Mouse (Mus musculus): Measurements from ENCODE around the gene 4930412O13Rik. TPM values are rescaled to one million over a fixed set of nuclear protein-coding genes. Genes with fewer than 3 reads are reported as not detected.

The 4930412O13Rik gene
- polyA plus RNA-seq, 1 experiment from 2014 or later, result not detected

DNA sequence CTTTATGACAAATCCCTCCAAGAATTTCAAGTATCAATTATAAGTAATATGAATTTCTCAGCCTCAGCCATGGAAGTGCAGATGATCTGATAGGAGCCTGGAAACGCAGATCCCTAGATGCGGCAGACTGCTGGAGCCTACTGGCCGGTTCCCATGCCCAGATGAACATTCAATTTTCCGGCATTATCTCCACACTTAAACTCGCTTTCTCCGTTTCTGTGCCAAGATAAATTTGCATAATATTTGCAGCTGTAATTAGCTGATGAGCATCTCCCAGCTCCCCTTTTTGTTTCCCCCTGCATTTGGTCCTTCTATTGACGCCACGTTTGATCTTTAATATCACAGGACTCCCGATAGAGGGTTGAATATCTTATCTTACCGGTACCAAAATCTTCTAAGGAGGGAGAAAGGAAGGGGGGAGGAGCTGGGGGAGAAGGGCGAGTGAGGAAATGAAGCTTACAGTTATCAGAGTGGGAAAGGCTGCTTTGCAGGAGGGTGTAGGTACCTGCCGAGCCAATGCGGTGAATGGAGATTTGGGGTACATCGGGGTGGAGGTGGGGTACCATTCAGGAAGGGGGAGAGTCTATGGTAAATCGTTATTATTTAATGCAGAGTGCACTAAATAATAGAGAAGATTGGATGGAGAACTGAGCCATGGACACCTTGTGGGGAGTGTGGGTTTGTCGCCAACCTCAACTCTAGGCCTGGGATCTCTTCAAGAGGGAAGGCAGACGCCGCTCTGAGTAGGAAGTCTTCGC is 14.0 kb downstream of the 4930412O13Rik start:
- Histone ChIP-seq H3K27ac (ENCODE audit: low read length) (no peak overlapping the region), H3K36me3 (ENCODE audit: insufficient read depth, low read length) (no peaks in the 10 kb centered on the region), H3K9me3 (ENCODE audit: low read length) (no peaks in the 10 kb centered on the region), H3K4me2 (replicated peaks; ENCODE audit: low read depth, low read length) (no peak overlapping the region), H3K9ac (replicated peaks; ENCODE audit: low read depth) (no peak overlapping the region), H3K27me3 (replicated peaks; ENCODE audit: insufficient read depth, low read length) (peaks cover 74% of the 10 kb centered on the region), H3K4me1 (ENCODE audit: insufficient read depth, low read depth, low read length) (no peaks in the 10 kb centered on the region), H3K4me3 (ENCODE audit: low read depth, low read length) (no peak overlapping the region)
- ATAC-seq (no peak), DNase-seq (ENCODE audit: low spot score) (no peak)
- WGBS, result 5% methylated on average over 19 of the region's 19 CpGs
- TF ChIP-seq CTCF (IDR thresholded peaks at IDR 0.05) (no peak), EP300 (IDR thresholded peaks at IDR 0.05) (no peak)

DNA sequence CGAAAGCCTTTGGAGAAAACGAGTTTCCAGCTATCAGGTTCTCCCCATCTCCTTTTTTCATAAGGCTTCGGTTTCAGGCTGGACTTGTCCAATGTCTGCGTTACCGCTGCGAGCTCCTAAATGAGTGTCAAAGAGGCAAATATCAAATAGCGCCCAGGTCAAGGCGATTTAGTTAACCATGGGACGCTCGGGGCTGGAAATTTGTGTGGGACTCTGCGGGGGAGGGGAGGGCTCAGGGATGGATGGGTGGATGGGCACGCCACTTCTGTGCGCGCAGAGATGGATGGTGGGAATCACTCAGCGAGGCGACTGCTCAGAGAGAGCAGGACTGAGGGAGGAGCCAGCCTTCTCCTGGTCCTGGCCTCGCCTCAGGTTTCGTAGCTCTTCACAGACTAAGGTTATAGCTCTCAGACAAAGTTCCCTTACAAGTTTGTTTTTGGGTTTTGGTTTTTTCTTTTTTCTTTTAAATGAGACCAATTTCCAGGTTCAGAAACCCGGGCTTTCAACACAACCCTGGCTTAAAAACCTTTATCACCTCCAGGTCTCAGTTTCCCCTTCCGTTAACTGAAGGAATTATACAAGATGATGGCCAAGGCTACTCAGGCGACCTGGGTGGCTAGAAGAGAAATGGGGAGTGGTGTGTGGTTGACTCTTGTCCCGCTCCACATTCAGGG is 15.2 kb downstream of the 4930412O13Rik start:
- ATAC-seq (no peak), DNase-seq (ENCODE audit: low spot score) (no peak)
- H3K4me2 ChIP-seq (replicated peaks; ENCODE audit: low read depth, low read length), result no peak overlapping the region
- TF ChIP-seq CTCF (IDR thresholded peaks at IDR 0.05) (no peak), EP300 (IDR thresholded peaks at IDR 0.05) (no peak)
- H3K4me1 ChIP-seq (ENCODE audit: insufficient read depth, low read depth, low read length), result no peaks in the 10 kb centered on the region
- H3K36me3 ChIP-seq (ENCODE audit: insufficient read depth, low read length), result no peaks in the 10 kb centered on the region
- peaks cover 63% of the 10 kb centered on the region for H3K27me3 ChIP-seq (replicated peaks; ENCODE audit: insufficient read depth, low read length)
- H3K9me3 ChIP-seq (ENCODE audit: low read length), result no peaks in the 10 kb centered on the region
- WGBS, result 2% methylated on average over 21 of the region's 22 CpGs
- no peak overlapping the region for H3K4me3 ChIP-seq (ENCODE audit: low read depth, low read length)
- H3K9ac ChIP-seq (replicated peaks; ENCODE audit: low read depth), result no peak overlapping the region
- no peak overlapping the region for H3K27ac ChIP-seq (ENCODE audit: low read length)

DNA sequence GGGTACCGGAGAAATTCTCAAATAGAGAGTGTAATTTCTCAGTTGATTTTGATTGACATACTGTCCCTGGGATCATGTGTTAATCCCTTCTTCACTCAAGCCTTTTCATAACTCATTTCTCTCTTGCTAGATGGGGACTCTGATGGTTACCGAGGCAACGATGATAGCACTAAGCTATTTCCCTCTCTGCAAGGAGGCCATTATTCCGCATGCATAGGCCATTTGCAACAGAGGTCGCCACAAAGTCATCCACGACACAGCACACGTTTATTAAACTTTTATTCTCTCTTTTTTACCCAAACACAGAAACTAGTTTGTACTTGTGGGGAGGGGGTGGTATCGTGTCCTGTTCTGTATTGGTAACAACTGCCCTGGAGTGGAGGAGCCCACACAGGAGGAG is 16.8 kb downstream of the 4930412O13Rik start:
- 13% methylated on average over 8 of the region's 8 CpGs for WGBS
- Histone ChIP-seq H3K9ac (replicated peaks; ENCODE audit: low read depth) (no peak overlapping the region), H3K36me3 (ENCODE audit: insufficient read depth, low read length) (no peaks in the 10 kb centered on the region), H3K4me2 (replicated peaks; ENCODE audit: low read depth, low read length) (no peak overlapping the region), H3K4me1 (ENCODE audit: insufficient read depth, low read depth, low read length) (no peaks in the 10 kb centered on the region), H3K27ac (ENCODE audit: low read length) (no peak overlapping the region), H3K27me3 (replicated peaks; ENCODE audit: insufficient read depth, low read length) (peaks cover 53% of the 10 kb centered on the region), H3K4me3 (ENCODE audit: low read depth, low read length) (no peak overlapping the region), H3K9me3 (ENCODE audit: low read length) (no peaks in the 10 kb centered on the region)
- DNase-seq (ENCODE audit: low spot score), result no peak
- no peak for TF ChIP-seq CTCF (IDR thresholded peaks at IDR 0.05)
- TF ChIP-seq EP300 (IDR thresholded peaks at IDR 0.05), result no peak
- no peak for ATAC-seq

DNA sequence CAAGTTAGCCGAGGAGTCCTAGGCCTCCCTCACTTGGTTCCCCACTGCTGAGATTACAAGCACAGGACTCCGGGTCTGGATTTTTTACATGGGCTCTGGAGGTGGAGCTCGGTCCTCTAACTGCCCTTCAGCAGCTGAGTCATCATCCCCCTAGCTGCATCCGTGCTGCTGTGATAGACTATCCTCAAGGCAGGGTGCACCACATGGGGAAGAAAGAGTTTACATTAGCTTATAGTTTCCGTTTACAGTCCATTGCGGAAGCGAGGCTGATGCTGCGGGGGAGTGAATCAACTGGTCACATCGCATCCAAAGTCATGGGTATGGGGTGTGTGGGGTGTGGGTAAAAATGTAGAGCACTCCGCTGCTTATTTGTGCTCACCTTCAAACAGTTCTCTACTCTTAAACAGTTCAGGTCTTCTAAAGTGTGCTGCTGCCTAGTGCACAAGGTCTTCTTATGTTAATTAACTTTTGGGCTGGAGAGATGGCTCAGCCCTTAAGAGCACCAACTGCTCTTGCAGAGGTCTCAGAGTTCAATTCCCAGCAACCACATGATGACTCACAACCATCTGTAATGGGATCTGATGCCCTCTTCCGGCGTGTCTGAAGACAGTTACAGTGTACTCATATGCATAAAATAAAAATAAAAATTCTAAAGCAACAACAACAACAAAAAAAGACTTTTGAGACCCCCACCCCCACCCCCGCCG is 23.0 kb downstream of the 4930412O13Rik start:
- no peaks in the 10 kb centered on the region for H3K4me1 ChIP-seq (ENCODE audit: insufficient read depth, low read depth, low read length)
- 45% methylated on average over 14 of the region's 14 CpGs for WGBS

DNA sequence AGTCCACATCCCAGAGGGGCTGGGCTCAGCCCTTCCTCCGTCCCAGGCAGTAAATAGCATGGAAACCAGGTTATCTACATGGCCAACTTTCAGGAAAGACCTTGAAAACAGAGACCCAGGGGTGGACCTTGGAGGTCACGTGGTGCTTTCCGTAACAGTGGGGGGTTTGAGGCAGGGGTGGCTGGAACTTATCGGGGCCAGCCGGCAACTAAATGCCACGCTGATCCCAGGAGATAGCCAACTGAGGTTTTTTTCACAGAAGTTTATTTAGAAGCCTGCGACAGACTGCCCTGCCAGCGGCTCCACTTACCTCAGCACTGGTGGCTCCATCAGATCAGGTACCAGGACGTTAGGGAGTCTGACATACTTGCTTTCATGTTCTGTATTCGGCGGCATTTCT is 24.9 kb downstream of the 4930412O13Rik start:
- TF ChIP-seq CTCF (IDR thresholded peaks at IDR 0.05), result no peak
- TF ChIP-seq EP300 (IDR thresholded peaks at IDR 0.05), result no peak
- no peak overlapping the region for H3K27ac ChIP-seq (ENCODE audit: low read length)
- DNase-seq (ENCODE audit: low spot score), result no peak
- peak overlapping the region; percentile 32; the same call in 1 of the 2 replicates for H3K4me2 ChIP-seq (replicated peaks; ENCODE audit: low read depth, low read length)
- no peaks in the 10 kb centered on the region for H3K36me3 ChIP-seq (ENCODE audit: insufficient read depth, low read length)
- 3% methylated on average over 11 of the region's 11 CpGs for WGBS
- no peak for ATAC-seq
- no peak overlapping the region for H3K9ac ChIP-seq (replicated peaks; ENCODE audit: low read depth)
- H3K9me3 ChIP-seq (ENCODE audit: low read length), result no peaks in the 10 kb centered on the region
- no peaks in the 10 kb centered on the region for H3K27me3 ChIP-seq (replicated peaks; ENCODE audit: insufficient read depth, low read length)
- no peak overlapping the region for H3K4me3 ChIP-seq (ENCODE audit: low read depth, low read length)
- H3K4me1 ChIP-seq (ENCODE audit: insufficient read depth, low read depth, low read length), result no peaks in the 10 kb centered on the region

More for the DNA sequence above, 23.0 kb downstream of the 4930412O13Rik start:
- TF ChIP-seq EP300 (IDR thresholded peaks at IDR 0.05), result no peak
- TF ChIP-seq CTCF (IDR thresholded peaks at IDR 0.05), result no peak
- Histone ChIP-seq H3K4me3 (ENCODE audit: low read depth, low read length) (no peak overlapping the region), H3K27me3 (replicated peaks; ENCODE audit: insufficient read depth, low read length) (no peaks in the 10 kb centered on the region), H3K27ac (ENCODE audit: low read length) (no peak overlapping the region), H3K9ac (replicated peaks; ENCODE audit: low read depth) (no peak overlapping the region), H3K9me3 (ENCODE audit: low read length) (no peaks in the 10 kb centered on the region), H3K4me2 (replicated peaks; ENCODE audit: low read depth, low read length) (no peak overlapping the region), H3K36me3 (ENCODE audit: insufficient read depth, low read length) (no peaks in the 10 kb centered on the region)
- DNase-seq (ENCODE audit: low spot score) (no peak), ATAC-seq (no peak)

DNA sequence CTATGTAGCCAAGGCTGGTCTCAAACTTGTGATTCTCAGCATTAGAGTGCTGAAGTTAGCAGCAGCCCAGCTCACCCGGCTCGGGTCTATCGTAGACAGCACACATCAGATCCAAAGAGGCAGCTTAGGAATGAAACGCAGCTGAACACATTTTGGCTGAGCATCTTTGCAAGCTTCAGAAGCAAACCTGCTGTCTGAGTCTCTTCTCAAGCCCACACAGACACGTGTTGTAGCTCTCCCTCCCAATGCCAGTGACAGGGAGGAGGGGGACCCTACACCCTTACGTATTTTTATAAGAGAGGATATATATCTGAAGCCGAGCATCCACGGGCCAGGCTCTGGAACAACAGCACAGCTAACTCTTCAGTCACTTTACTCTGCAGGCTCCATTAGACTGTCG is 36.5 kb downstream of the 4930412O13Rik start:
- H3K9me3 ChIP-seq (ENCODE audit: low read length), result no peaks in the 10 kb centered on the region
- no peak for TF ChIP-seq CTCF (IDR thresholded peaks at IDR 0.05)
- TF ChIP-seq EP300 (IDR thresholded peaks at IDR 0.05), result no peak
- no peak for ATAC-seq
- no peaks in the 10 kb centered on the region for H3K4me1 ChIP-seq (ENCODE audit: insufficient read depth, low read depth, low read length)
- H3K36me3 ChIP-seq (ENCODE audit: insufficient read depth, low read length), result no peaks in the 10 kb centered on the region
- no peaks in the 10 kb centered on the region for H3K27me3 ChIP-seq (replicated peaks; ENCODE audit: insufficient read depth, low read length)
- H3K4me3 ChIP-seq (ENCODE audit: low read depth, low read length), result no peak overlapping the region
- no peak overlapping the region for H3K27ac ChIP-seq (ENCODE audit: low read length)
- DNase-seq (ENCODE audit: low spot score), result no peak
- 89% methylated on average over 9 of the region's 9 CpGs for WGBS
- H3K9ac ChIP-seq (replicated peaks; ENCODE audit: low read depth), result no peak overlapping the region
- no peak overlapping the region for H3K4me2 ChIP-seq (replicated peaks; ENCODE audit: low read depth, low read length)

Measured in lung, postnatal 0 days (tissue).